Mouse (Mus musculus): Measurements from ENCODE around the gene Hba-a1.
"Not testable (repeated sequence)": the region's sequence is repeated elsewhere in the genome, so short reads cannot be mapped to it uniquely, and the experiment has no call there.

Gene Hba-a1

GRCm38 (mm10) chr11:32283091-32283777 lies at the start of gene Hba-a1:
Hba-a1 (plus strand) TSS chr11:32283511.
- not testable (repeated sequence) for DNase-seq (ENCODE audit: low read depth)

GRCm38 (mm10) chr11:32233895-32234294 lies 49.4 kb upstream of the Hba-a1 start:
- DNase-seq (ENCODE audit: low read depth): no peak

GRCm38 (mm10) chr11:32234816-32235485 lies 48.4 kb upstream of the Hba-a1 start:
- DNase-seq (ENCODE audit: low read depth): no peak

- no peak for DNase-seq (ENCODE audit: low read depth)
Observed at GRCm38 (mm10) chr11:32235646-32236045, 47.7 kb upstream of the Hba-a1 start.

- DNase-seq (ENCODE audit: low read depth): no peak
Observed at GRCm38 (mm10) chr11:32236132-32236531, 47.2 kb upstream of the Hba-a1 start.

- DNase-seq (ENCODE audit: low read depth): peak; percentile 51
Observed at GRCm38 (mm10) chr11:32236712-32237410, 46.5 kb upstream of the Hba-a1 start.

- no peak for DNase-seq (ENCODE audit: low read depth)
Observed at GRCm38 (mm10) chr11:32237411-32237795, 45.9 kb upstream of the Hba-a1 start.

GRCm38 (mm10) chr11:32238093-32238860 lies 45.0 kb upstream of the Hba-a1 start:
- peak; percentile 85 for DNase-seq (ENCODE audit: low read depth)

GRCm38 (mm10) chr11:32241391-32241790 lies 41.9 kb upstream of the Hba-a1 start:
- DNase-seq (ENCODE audit: low read depth): no peak

GRCm38 (mm10) chr11:32242209-32242608 lies 41.1 kb upstream of the Hba-a1 start:
- no peak for DNase-seq (ENCODE audit: low read depth)

- no peak for DNase-seq (ENCODE audit: low read depth)
Observed at GRCm38 (mm10) chr11:32243205-32243955, 39.9 kb upstream of the Hba-a1 start.

GRCm38 (mm10) chr11:32244064-32244463 lies 39.2 kb upstream of the Hba-a1 start:
- DNase-seq (ENCODE audit: low read depth): no peak

- DNase-seq (ENCODE audit: low read depth): no peak
Observed at GRCm38 (mm10) chr11:32244617-32245016, 38.7 kb upstream of the Hba-a1 start.

- DNase-seq (ENCODE audit: low read depth): no peak
Observed at GRCm38 (mm10) chr11:32245614-32246013, 37.7 kb upstream of the Hba-a1 start.

GRCm38 (mm10) chr11:32247068-32247467 lies 36.2 kb upstream of the Hba-a1 start:
- DNase-seq (ENCODE audit: low read depth): no peak

- DNase-seq (ENCODE audit: low read depth): no peak
Observed at GRCm38 (mm10) chr11:32248350-32248749, 35.0 kb upstream of the Hba-a1 start.

- DNase-seq (ENCODE audit: low read depth): no peak
Observed at GRCm38 (mm10) chr11:32250880-32251763, 32.2 kb upstream of the Hba-a1 start.

- DNase-seq (ENCODE audit: low read depth): no peak
Observed at GRCm38 (mm10) chr11:32253121-32253520, 30.2 kb upstream of the Hba-a1 start.

GRCm38 (mm10) chr11:32256146-32256545 lies 27.2 kb upstream of the Hba-a1 start:
- no peak for DNase-seq (ENCODE audit: low read depth)

GRCm38 (mm10) chr11:32256566-32256965 lies 26.7 kb upstream of the Hba-a1 start:
- DNase-seq (ENCODE audit: low read depth): no peak

Data from naive thymus-derived CD4-positive, alpha-beta T cell, adult 2 months (primary cell).